Mouse (Mus musculus) heart, embryonic 11.5 days (tissue): ENCODE measurements around the gene Opn4. TPM values are rescaled to one million over a fixed set of nuclear protein-coding genes. Genes with fewer than 3 reads are reported as not detected.

ENCODE experiments used
- ATAC-seq: fragments of 200-750 bp; cut with Nextera tagmentation; replicated peaks from 2 replicates; pipeline ENCODE4 v1.8.0; 2017; ENCODE audit warnings: moderate library complexity; ENCODE audit not compliant: insufficient number of reproducible peaks, low FRiP score, low TSS enrichment
- H3K27ac ChIP-seq: fragments of 300-500 bp; sonication (generic); 2 replicates; pipeline ENCODE4 v1.5.1; 2014; ENCODE audit warnings: mild to moderate bottlenecking, low read depth, low read length
- H3K27me3 ChIP-seq: fragments of 300-500 bp; sonication (generic); 2 replicates; pipeline ENCODE4 v1.6.1; 2014; ENCODE audit warnings: mild to moderate bottlenecking, low read length, mixed read lengths; ENCODE audit not compliant: control insufficient read depth, insufficient read depth
- H3K36me3 ChIP-seq: fragments of 300-500 bp; sonication (generic); 2 replicates; pipeline ENCODE4 v1.6.1; 2014; ENCODE audit warnings: mild to moderate bottlenecking, low read length, moderate library complexity, mixed read lengths; ENCODE audit not compliant: control insufficient read depth, insufficient read depth
- H3K4me1 ChIP-seq: fragments of 300-500 bp; sonication (generic); 2 replicates; pipeline ENCODE4 v1.6.1; 2014; ENCODE audit warnings: low read length; ENCODE audit not compliant: control insufficient read depth, insufficient read depth
- H3K4me2 ChIP-seq: fragments of 300-500 bp; sonication (generic); 2 replicates; pipeline ENCODE4 v1.6.1; 2014; ENCODE audit warnings: mild to moderate bottlenecking, moderate library complexity
- H3K4me3 ChIP-seq: fragments of 300-500 bp; sonication (generic); 2 replicates; pipeline ENCODE4 v1.5.1; 2014; ENCODE audit warnings: low read depth, low read length
- H3K9ac ChIP-seq: fragments of 300-500 bp; sonication (generic); 2 replicates; pipeline ENCODE4 v1.6.1; 2014; ENCODE audit warnings: mild to moderate bottlenecking, low read depth, low read length, moderate library complexity
- H3K9me3 ChIP-seq: fragments of 300-500 bp; sonication (generic); replicated peaks from 2 replicates; pipeline ENCODE4 v1.6.1; 2016; ENCODE audit warnings: low read length; ENCODE audit not compliant: control insufficient read depth
- WGBS: fragments of 180-500 bp; shearing (Covaris S2); extraction: QIAGEN DNeasy Blood & Tissue Kit; methylation state at CpG from one replicate; pipeline ENCODE4 v1.1.7; 2014; ENCODE audit not compliant: insufficient replicate concordance; 5-methylcytosine and 5-hydroxymethylcytosine counted together
- polyA plus RNA-seq: library from polyadenylated mRNA; unstranded; fragments of >200 nt; fragmentation: Nextera tagmentation; extraction: Ambion mirVana; gene quantifications from 2 replicates; pipeline ENCODE4 v1.2.1, GENCODE M21; 2014

Opn4 gene
- polyA plus RNA-seq, 1 experiment from 2014 or later = 4.2 TPM

DNA sequence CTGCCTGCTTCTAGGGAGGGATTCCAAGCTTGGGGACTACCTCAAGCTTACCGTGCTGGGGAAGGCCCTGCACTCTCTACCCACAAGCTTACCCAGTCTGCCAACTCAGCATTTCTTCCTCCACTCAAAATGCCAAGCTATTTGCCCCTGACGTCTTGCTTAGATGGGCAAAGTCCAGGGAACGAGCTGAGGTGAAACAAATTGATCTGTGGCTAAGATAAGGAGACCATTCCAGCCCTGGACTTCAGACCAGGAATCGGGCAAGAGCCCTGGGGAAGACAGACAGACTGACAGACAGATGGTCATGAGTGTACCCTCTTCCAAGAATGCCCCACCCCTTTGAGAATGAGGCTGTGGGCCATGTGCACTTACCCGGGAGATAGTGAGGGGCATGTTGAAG is 11.9 kb downstream of the Opn4 start:
- Histone ChIP-seq H3K9me3 (no peaks in the 10 kb centered on the region), H3K36me3 (no peaks in the 10 kb centered on the region), H3K4me2 (peak overlapping the region; percentile 70), H3K4me3 (peak overlapping the region; percentile 44), H3K4me1 (peaks cover 70% of the 10 kb centered on the region), H3K27ac (peak overlapping the region; percentile 94), H3K9ac (peak overlapping the region; percentile 90), H3K27me3 (no peaks in the 10 kb centered on the region)
- no peak for ATAC-seq
- 33% methylated on average over 5 of the region's 5 CpGs for WGBS

DNA sequence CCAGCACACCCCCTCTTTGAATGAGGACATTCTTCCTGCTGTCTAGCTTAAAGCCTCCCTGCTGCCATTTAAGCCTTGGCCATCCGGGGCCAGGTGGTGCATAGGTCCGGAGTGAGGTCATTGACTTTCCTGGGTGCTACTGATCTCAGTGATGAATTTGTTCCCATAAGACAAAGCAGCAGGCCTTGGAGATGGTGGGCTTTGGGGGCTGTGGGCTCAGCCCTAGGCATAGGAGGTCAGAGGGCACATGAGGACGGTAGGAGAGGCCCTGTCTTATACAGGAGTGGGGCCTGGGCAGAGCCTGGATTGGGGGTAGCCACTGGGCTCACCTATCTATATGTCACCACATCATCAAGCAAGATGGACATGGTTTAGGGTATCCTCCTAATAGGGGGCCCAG is 13.1 kb downstream of the Opn4 start:
- Histone ChIP-seq H3K27ac (peak overlapping the region; percentile 94), H3K27me3 (no peaks in the 10 kb centered on the region), H3K4me2 (peak overlapping the region; percentile 70), H3K4me1 (peaks cover 70% of the 10 kb centered on the region), H3K4me3 (peak overlapping the region; percentile 44), H3K9me3 (no peaks in the 10 kb centered on the region), H3K9ac (peak overlapping the region; percentile 90), H3K36me3 (no peaks in the 10 kb centered on the region)
- no peak for ATAC-seq
- 29% methylated on average over 3 of the region's 3 CpGs for WGBS

DNA sequence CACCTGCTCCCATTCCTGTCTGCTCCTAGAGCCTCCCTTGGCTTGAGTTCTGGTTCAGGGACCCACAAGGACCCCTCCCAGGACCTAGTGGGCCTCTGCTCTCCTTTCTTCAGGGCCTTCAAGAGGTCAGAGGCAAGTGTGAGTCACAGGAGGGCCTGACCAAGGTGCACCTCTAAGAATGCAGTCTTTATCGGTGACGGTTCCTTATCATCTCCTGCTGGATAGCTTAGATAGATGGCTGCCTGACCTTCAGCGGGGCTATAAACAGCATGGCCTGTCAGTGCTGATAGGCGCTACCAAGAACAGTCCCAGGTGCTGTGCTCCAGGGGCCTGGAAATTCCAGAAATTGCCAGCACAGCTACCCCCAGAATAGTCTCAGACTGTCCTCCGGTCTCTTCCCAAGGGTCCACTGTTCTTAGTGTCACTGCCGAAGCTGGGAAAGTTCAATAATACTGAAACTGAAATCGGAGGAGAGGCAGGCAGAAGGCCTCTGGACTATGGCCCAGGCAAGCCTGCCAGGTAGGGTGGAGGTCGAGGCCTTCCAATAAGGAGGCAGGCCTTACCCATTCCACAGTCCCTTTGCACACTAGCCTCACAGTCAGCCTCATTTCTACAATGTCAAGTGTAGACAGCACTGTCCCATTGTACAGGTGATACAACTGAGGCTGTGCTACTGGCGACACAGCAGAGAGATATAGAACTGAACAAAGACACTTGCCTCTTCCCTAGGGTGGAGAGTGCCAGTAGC is 14.4 kb downstream of the Opn4 start:
- no peak for ATAC-seq
- Histone ChIP-seq H3K9me3 (no peaks in the 10 kb centered on the region), H3K4me1 (peaks cover 68% of the 10 kb centered on the region), H3K27me3 (no peaks in the 10 kb centered on the region), H3K4me2 (peak overlapping the region; percentile 70), H3K36me3 (0 out of 2 replicates have a peak, but pooled peaks cover 2% of the 10 kb centered on the region), H3K4me3 (peak overlapping the region; percentile 44), H3K9ac (peak overlapping the region; percentile 90), H3K27ac (peak overlapping the region; percentile 94)
- 29% methylated on average over 9 of the region's 9 CpGs for WGBS

DNA sequence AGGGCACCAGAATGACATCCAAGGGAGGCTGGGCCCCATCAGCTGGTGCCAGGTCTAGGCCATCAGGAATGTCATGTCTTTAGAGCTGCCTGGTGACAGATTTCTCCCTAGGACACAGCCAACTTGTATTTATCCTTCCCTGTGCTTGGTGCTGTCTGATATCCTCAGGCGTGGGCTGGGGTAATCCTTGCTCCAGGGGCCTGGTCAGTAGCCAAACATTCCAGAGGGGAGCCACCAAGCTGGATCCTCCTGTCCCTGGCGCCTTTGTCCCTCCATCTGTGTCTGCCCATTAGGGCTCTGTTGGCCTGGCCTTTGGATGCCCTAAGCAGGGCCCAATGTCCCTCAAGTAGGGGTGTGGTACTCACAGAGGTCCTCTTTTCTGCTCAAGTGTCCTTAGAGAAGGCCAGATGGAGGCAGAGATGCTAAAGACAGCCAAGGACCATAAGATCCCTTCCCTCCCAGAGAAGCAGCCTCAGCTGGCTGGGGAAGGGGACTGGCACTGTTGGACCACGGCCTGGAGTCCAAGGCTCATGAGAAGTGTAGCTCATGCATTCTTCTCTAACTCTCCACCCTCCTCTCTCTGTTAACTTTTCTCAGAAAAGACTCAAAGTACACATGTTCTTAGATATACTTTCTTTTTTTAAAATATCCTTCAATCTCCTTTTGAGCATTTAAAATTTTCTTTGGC is 17.1 kb downstream of the Opn4 start:
- Histone ChIP-seq H3K27ac (peak overlapping the region; percentile 89), H3K27me3 (no peaks in the 10 kb centered on the region), H3K36me3 (0 out of 2 replicates have a peak, but pooled peaks cover 2% of the 10 kb centered on the region), H3K4me2 (peak overlapping the region; percentile 40), H3K9me3 (no peaks in the 10 kb centered on the region), H3K4me3 (0 out of 2 replicates have a peak overlapping the region, but pooled peaks have one; percentile 12), H3K4me1 (peaks cover 51% of the 10 kb centered on the region), H3K9ac (peak overlapping the region; percentile 40; the same call in 1 of the 2 replicates)
- ATAC-seq = 0 out of 2 replicates have a peak, but pooled peaks have one; percentile 5
- WGBS = 39% methylated on average over 3 of the region's 3 CpGs

DNA sequence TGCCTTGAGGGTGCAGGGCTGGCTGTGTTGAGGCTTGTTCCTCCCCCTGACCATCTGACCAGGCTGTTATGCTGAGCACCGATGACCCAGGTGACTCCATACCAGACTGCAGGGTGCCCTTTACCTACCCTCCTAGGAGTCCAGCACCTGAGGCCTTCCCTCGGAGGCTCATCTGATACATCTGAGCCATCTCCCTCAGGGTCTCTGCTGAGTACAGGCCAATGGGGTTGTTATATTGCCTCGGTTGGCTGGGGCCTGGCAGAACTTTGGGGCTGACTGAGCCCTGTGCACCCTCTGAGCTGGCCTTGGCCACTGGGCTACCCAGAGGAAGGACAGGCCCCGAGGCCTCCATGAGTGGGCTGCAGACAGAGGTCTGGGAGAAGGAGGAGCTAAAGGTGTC is 23.1 kb downstream of the Opn4 start:
- peaks cover 17% of the 10 kb centered on the region; the same call in 1 of the 2 replicates for H3K36me3 ChIP-seq
- ATAC-seq = no peak

DNA sequence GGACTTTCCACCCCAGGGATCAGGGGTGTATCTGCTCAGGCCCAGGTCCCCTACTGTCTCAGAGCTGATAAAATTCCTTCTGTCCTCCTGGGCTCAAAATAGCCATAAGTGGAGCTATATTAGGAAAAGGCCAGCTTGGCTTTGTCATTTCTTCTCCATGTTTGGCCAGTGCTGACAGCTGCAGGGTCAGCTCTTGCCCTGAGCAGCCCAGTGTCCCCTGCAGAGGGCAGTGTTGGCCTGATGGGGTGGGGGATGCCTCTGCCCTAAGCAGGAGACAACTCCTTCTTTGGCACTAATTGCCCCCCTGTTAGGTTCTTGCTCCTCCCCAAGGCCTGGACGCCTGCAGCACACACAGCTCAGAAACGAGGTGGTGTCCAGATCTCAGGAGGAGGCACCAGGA is 25.9 kb downstream of the Opn4 start:
- ATAC-seq = peak; percentile 44
- WGBS = 22% methylated on average over 2 of the region's 2 CpGs
- Histone ChIP-seq H3K9ac (peak overlapping the region; percentile 64), H3K4me1 (peaks cover 37% of the 10 kb centered on the region), H3K9me3 (no peaks in the 10 kb centered on the region), H3K4me2 (0 out of 2 replicates have a peak overlapping the region, but pooled peaks have one; percentile 22), H3K27me3 (no peaks in the 10 kb centered on the region), H3K27ac (peak overlapping the region; percentile 93), H3K36me3 (peaks cover 15% of the 10 kb centered on the region; the same call in 1 of the 2 replicates), H3K4me3 (no peak overlapping the region)

More for the DNA sequence above, 23.1 kb downstream of the Opn4 start:
- Histone ChIP-seq H3K9ac (no peak overlapping the region; the same call in 1 of the 2 replicates), H3K4me3 (no peak overlapping the region), H3K4me2 (no peak overlapping the region), H3K27ac (peak overlapping the region; percentile 50; the same call in 1 of the 2 replicates), H3K4me1 (peaks cover 32% of the 10 kb centered on the region), H3K9me3 (no peaks in the 10 kb centered on the region), H3K27me3 (no peaks in the 10 kb centered on the region)
- WGBS = 82% methylated on average over 4 of the region's 4 CpGs

DNA sequence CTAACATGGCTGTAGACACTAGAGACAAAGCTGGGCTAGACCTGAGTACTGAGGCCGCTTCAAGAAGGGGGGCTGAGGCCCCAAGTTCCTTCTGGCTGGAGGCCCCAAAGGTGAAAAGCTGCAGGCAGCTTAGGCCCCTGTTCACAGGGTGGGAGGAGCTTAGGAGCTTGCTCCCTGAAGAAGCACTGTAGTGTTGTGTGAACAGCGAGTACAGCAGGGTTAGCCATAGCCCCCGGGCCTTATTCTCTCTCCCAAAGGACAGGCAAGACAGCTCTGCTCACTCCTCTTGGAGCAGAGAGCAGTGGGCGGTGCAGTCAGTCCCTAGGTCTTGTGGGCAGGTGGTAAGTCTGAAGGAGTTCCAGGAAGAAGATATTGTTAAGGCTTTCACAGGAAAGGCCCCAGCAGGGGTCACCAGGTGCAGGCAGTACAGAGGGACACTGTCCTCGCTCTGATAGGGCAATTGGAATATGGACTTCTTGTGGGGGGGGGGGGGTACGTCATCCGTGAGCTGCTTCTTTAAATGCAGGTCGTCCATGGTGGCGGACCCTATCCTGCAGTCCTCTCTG is 26.5 kb downstream of the Opn4 start:
- peak overlapping the region; percentile 64 for H3K9ac ChIP-seq
- peaks cover 43% of the 10 kb centered on the region for H3K4me1 ChIP-seq
- 0 out of 2 replicates have a peak overlapping the region, but pooled peaks have one; percentile 22 for H3K4me2 ChIP-seq
- WGBS = 59% methylated on average over 9 of the region's 9 CpGs
- no peaks in the 10 kb centered on the region for H3K27me3 ChIP-seq
- peak overlapping the region; percentile 93 for H3K27ac ChIP-seq
- no peak overlapping the region for H3K4me3 ChIP-seq
- peaks cover 15% of the 10 kb centered on the region; the same call in 1 of the 2 replicates for H3K36me3 ChIP-seq
- no peaks in the 10 kb centered on the region for H3K9me3 ChIP-seq
- no peak for ATAC-seq

DNA sequence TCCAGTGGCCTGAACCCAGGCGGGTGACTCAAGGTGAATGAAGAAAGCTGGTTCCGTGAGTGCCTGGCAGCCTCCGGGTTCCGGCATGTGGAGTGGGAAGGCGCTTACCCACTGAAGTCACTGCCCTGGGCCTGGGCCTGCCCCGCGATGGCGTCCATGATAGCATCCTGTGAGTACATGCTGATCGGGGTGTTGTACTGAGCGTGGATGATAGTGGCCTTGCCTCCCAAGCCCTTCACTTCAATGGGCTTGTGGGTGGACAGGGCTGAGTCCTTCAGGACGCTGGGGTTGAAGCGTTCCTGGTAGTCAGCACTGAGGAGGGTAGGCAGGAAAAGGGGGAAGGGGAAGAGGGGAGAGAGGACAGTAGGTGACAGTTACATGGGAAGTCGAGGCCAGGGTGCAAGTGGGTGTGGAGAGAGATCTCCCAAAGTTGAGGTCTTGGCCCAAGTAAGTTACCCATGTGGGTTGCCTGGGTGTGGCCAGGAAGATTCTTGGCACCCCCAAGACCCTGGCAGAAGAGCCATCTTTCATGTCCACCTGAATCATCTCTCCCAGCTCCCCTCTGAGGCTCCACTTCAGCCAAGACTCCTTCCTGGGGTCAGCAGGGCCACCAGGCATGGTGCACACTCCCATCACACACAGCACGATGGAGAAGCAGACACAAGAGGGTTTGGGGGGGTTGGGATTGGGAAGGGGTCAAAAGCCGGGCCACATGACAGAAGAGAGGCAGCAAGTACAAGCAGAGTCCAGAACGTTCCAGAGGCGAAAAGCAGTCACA is 28.1 kb downstream of the Opn4 start:
- Histone ChIP-seq H3K36me3 (peaks cover 12% of the 10 kb centered on the region; the same call in 1 of the 2 replicates), H3K27ac (peak overlapping the region; percentile 57), H3K4me1 (peaks cover 57% of the 10 kb centered on the region), H3K27me3 (no peaks in the 10 kb centered on the region), H3K4me3 (no peak overlapping the region), H3K9me3 (no peaks in the 10 kb centered on the region), H3K4me2 (no peak overlapping the region), H3K9ac (no peak overlapping the region)
- 74% methylated on average over 17 of the region's 17 CpGs for WGBS
- ATAC-seq = no peak
